Mouse (Mus musculus) adrenal gland, adult 18-20 months (tissue): Measurements from ENCODE around the gene Pdcd5. TPM values are rescaled to one million over a fixed set of nuclear protein-coding genes. Genes with fewer than 3 reads are reported as not detected.

Source experiments
- DNase-seq, 2 experiments: peaks; one replicate each; pipeline ENCODE4 v3.0.0; 2021 to 2022; ENCODE audit warnings: low spot score in 2 of 2
- long read RNA-seq, 2 experiments: library from polyadenylated mRNA; stranded (forward); transcript quantifications; one replicate each; pipeline ENCODE4 v2.0.0; 2021
- total RNA-seq, 2 experiments: library from RNA; stranded (reverse); gene quantifications; 1 replicate in 1 of 2; 2 replicates in 1 of 2; pipeline ENCODE4 v1.2.3; 2021

The Pdcd5 gene
- total RNA-seq, result 10 to 100 TPM; 75.9 to 76.2 TPM
- long read RNA-seq, experiment 1, transcript Pdcd5-201 (6 exons, 684 nt), result major isoform, 8 of 11 reads
- long read RNA-seq, experiment 1, partial matches to known transcripts, result 0 of 11 reads
- long read RNA-seq, experiment 1, other reads (novel, unspliced or antisense), result 1 of 11 reads
- long read RNA-seq, experiment 2, transcript Pdcd5-201 (6 exons, 684 nt), result major isoform, 65 of 73 reads
- long read RNA-seq, experiment 2, partial matches to known transcripts, result 8 of 73 reads
- long read RNA-seq, experiment 2, other reads (novel, unspliced or antisense), result 0 of 73 reads

DNA sequence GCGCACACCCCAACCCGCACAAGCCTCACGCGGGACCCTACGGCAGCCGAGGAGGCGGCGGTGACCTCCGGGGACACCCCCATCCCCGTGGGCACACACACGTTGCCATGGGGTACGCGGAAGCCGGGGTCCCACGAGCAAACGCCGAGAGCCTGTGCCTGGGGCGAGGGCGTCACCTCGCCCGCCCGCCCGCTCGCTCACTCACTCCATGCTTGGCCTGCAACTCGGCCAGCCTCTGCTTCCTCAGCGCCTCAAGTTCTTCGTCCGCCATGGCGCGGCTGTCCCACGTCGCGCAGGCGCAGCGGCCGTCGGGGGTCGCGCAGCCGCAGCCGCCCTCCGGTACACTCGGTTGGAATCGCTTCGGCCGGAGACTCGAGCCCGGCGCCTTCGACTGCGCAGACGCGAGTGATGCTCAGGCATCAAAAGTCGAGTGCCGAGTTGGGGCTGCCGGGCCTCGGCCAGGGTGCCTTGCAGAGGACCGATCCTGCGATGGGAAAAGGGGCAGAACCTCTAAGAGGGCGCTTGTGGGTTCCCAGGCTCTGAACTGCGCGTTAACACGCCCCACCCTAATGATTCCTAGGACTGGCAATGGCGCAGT, at the start of gene Pdcd5:
Pdcd5 (minus strand) TSS at position 421 of the 598 bp plus-strand sequence.
- peak; percentile 96 to 99 for DNase-seq

DNA sequence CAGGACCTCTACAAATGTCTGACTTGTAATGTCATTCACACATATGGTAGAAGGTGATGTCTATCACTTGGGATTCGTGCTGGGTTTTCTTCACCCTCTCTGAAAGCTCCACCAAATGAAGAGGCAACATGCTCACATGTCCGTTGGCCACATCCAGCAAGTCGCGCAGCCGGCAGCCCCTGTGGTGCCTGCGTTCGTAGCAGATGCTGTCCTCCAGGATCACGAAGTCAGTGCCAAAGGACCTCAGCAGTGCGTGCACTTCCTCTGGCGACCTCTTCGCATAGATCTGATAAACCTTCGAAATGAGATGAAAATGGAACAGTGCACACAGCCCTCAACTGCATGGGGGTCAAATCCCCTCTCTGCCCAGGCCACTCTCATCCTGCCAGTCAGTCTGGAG, 45.3 kb upstream of the Pdcd5 start:
- no peak for DNase-seq

DNA sequence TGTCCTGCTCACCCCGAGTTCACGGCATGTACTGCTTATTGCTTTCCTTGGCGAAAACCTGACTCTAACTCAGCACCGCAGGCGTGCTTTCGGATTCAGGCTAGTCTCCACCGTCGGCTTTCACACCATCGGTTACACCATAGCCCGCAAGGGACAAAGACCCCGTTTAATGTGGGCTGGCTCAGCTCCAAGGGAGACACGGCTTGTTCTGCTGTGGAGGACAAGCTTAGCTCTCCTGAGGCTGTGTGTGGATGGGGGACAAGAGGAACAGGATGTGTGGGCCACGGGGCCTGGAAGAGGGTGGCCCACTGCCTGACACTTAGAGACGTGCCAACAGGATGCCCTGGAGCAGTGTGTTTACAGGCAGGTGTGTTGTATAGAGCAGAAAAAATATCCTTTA, 44.8 kb upstream of the Pdcd5 start:
- no peak for DNase-seq

DNA sequence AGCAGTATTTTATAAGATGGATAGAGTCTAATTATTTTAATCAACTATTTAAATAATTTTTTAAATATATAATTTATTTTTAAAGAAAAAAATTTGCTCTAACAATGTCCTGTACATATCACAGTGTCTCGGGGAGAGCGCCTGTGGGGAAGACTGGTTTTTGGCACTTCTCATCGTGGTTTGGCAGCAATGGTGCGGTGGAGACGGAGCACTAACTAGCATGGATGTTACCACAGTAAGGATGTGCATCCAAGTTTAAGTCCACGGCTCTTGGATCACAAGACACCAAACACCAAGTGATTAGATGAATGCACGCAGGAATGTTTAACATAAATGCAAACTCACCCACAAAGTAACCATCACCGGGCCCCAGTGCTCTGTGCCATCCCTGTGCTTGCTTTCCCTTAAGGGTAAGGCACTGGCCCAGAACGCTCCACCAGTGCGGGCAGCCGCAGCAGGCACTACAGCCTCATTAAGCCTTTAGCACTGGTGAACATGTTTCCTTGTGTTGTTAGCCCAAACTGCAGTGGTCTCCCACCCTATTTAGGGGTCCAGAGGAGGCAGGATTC, 41.5 kb upstream of the Pdcd5 start:
- no peak for DNase-seq

DNA sequence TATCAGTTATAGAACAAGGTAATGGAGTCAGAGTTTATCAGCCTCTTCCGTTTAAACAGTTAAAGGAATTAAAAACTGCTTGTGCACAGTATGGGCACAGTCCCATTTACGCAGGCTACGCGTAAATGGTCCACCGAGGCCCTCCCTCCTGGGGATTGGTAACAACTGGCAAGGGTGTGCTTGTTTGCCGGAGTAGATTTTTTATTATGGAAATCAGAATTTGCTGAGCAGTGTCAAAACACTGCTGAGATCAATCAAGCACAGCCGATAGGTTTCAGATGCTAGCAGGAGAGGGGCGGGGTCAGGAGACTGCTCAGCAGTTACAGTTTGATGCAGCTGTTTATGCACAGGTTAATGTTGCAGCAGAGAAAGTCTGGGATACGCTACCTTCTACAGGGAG, 41.0 kb upstream of the Pdcd5 start:
- no peak for DNase-seq

DNA sequence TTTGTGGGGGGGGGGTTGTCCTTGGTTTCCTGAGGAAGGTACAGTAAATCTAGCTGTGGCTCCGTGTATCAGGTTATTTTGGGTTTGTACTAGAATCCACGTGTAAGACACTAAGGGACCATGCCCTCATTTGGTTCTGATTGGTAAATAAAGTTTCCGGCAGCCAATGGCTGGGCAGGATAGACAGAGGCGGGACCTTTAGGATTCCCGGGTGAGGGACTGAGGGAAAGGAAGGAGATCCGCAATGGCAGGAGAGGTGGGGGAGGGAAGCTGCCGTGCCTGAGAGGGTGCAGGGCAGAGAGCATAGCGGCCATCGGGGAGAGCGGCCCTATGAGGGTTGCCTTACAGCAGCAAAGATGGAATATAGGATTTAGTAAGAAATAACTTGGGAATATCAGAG, 39.9 kb upstream of the Pdcd5 start:
- peak in 1 of 2 experiments; percentile 17 for DNase-seq

DNA sequence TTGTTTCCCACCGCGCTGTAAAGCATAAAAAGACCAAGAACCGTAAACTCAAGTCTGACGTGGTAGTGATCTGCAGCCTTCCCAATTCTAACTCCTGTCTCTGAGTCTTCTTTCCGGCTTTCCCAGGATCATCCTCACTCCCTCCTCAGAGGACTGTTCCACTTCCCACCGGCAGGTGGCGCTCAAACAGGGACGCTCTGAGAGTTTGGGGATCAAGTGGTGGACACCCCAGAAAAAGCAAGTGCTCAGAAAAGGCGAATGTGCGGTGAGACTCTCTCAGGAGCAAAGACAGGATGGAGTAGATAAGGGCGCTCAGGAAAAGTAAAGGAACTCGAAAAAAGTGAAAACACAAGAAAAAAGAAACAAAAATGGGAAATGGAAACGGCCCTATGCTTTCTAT, 39.4 kb upstream of the Pdcd5 start:
- peak; percentile 76 to 77 for DNase-seq

DNA sequence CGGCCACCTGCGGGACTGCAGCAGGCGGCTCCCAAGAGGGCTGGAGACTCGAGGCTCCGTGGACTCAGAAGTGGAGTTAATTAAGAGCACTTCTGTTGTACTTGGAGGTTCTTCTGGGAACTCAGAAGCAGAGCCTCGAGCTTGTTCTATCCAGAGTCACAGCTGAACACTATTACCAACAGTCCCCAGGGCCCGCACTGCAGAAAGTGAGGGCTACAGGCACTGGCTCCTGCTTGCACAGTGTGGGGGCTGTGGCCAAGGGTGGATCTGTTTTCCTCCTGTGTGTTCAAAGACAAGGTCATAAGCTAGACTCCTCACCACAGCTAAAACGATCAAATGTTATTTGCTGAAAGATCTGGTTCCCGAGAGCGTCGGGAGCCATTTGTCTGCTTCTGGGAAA, 38.9 kb upstream of the Pdcd5 start:
- DNase-seq, result no peak

DNA sequence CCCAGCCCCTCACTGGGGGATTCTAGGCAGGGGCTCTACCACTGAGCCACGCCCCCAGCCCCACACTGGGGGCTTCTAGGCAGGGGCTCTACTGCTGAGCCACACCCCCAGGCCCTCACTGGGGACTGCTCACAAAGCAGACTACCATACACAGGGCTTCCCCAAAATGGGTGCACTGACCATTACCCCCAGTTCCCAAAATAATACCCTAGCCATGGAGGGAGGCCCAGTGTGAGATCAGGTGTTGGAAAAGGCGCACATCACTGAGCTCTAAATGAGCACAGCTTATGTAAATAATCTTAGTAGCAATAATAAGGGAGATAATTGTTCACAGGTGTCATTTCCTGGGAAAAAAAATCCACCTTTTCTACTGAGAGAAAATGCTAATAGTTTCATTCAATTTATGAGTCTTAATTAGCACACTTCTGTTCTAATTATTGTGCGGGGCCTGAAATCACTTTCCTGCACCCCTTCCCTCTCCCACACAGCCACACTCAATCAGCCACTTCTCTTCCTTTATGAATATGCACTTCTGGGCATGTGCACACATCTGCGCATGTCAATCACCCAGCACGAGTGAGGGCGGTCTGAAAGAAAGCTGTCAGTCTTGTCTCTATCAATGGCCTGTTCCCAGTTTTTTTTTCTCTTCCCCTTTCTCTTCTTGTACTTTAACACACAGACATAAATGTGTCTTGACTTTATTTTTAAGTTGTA, 36.2 kb upstream of the Pdcd5 start:
- no peak for DNase-seq

DNA sequence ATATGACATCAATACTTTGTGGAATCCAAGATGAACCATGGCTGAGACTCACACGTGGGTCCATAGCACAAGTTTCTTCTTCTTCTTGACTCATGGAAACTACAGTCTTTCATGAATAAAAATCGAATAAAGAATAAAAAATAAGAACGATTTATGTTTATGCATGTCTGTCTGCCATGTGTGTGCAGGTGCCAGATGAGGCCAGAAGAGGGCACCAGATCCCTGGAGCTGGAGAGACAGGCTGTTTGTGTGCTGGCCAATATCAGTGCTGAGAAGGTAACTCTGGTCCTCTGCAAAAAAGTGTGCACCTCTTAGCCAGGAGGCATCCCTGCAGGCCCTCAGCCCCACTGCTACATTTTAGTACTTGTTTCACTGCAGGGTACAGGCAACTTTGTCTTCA, 34.2 kb upstream of the Pdcd5 start:
- DNase-seq, result no peak

DNA sequence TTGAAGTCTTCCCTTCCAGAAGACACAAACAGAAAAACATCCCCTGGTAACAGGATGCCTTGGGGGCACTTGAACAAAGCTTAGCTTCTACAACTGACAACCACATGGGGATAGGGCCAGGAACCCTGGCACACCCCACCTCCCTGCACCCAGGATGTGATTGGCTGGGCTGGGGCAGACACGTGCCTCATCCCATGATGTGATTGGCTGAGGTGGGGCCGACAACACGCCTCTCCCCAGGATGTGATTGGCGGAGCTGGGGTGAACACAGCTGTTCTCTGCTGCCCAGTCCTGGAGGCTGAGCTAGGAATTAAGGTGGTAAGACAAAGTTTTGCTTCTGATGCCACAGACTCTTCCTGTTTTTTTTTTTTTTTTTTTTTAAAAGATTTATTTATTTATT, 31.7 kb upstream of the Pdcd5 start:
- DNase-seq, result no peak

DNA sequence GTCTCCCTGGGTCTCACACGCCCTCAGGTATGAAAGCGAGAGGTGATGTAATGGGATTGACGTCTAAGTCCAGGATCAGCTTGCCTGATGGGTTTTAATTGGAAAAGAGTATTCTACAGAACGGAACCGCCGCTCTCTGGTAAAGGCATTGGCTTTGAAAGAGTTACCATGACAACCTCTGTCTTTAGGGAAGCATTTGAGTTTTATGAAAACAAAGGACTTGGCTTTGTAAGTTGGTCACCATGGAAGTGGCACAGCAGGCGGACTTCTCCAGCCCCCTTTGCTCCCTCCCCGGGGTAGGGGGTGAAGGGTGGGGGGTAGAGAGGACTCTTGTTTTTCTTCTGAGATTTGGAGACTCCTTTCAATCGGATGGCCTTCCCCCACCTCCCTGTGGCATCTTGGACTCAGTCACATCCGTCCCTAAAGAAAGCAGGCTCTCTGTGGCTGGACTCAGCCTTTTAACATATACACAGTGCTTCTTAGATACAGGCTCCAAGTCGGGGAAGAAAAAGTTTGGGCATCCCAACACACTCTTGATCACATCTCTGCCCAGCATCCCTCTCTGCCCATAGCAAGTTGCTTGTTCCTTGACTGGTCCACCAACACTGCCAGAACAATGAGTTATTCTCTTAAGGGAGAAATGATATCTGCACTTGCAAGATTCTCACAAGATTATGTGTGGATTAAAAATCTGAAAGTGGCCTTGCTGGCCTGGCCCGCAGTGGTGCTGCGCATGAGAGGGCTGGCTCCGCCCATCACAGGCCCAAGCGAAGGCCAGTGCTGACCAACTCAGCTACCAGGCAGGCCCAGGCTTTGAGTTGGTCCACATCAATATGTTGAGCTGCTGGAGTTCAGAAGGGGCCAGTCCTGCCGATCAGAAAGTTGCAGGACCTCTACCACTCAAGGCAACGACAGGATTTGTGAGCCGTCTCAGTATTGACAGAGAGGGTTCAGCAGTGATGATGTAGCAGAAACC, 21.0 kb upstream of the Pdcd5 start:
- no peak for DNase-seq

DNA sequence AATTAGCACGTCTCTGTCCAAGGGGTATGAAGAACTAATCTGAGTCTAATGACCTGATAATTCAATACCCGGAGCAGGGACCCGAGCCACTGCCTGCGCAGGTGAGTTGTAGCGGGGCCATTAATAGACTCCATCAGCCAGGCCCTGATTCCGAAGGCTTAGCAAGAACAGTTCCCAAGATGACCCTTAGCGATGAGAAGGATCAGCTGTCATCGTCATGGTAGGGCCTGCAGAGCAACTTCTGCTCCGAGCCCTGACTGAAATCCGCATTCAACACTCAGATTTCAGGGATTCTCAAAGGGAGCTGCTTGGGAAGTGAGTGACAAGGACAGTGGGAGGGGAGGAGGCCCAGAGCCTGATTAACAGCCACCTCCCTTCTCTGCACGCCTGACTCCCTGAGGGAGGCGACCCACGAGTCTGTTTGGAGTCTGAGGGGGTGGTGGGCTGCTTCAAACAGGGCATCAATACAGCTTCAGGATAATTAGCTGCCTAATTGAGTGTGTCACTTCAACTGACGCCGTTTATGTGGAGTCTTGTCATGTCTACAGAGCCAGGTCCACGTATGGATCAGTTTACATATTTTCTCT, 16.6 kb upstream of the Pdcd5 start:
- no peak for DNase-seq

DNA sequence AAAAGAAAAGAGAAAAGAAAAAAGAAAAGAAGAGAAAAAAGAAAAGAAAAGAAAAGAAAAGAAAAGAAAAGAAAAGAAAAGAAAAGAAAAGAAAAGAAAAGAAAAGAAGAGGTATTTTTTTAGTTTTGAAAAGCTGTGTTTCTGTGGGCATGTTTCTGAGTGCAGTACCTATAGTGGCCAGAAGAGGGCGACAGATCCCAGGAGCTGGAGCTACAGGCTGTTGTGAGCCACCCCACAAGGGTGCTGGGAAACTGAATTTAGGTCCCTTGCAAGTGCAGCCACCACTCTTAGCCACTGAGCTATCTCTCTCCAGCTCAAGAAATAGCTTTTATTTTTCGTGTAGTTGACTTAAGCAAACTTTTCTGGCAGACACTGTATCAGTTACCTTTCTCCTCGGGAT, 11.9 kb upstream of the Pdcd5 start:
- DNase-seq, result peak; percentile 42 to 46

DNA sequence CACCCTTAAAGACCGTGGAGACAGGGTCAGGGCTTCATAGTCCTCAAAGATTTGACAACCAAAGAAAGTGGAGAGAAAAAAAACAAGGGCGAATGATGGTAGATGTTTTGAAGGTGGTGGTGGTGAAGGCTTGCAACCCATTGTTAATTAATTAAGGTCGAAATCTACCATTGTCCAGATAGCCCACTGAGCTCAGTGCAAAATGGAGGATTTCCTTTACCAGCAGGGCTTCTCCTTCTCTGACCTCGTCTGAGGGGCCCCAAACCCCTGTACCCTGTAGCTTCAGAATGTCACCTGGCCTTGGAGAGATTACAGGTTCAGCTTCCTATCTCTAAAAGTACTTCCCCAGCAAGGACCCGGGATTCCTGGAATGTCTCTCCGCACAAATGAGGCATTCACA, 10.5 kb upstream of the Pdcd5 start:
- no peak for DNase-seq

DNA sequence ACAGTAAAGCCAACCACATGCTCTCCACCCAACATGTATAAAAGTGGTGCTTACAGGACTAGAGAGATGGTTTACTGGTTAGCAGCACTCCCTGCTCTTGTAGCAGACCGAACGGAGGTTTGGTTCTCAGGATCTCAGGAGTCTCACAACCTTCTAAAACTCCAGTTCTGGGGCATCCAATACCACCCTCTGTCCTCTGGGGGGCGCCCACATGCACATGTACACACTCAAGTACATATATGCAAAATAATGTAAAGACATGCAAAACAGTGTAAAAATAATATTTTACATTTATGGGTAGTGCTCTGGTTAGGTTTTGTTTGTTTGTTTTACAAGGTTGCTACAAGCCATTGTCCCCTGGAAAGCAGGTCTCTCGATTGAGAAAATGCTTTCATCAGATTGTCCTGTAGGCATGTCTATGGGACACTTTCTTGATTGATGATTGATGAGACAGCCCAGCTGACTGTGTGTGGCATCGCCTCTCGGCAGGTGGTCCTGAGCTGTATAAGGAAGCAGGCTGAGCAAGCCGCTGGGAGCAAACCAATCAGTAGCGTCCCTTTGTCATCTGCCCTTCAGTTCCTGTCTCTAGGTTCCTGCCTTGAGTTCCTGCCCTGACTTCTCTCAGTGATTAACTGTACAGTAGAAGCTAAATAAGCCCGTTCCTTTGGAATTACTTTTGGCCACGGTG, 4.4 kb upstream of the Pdcd5 start:
- no peak for DNase-seq

DNA sequence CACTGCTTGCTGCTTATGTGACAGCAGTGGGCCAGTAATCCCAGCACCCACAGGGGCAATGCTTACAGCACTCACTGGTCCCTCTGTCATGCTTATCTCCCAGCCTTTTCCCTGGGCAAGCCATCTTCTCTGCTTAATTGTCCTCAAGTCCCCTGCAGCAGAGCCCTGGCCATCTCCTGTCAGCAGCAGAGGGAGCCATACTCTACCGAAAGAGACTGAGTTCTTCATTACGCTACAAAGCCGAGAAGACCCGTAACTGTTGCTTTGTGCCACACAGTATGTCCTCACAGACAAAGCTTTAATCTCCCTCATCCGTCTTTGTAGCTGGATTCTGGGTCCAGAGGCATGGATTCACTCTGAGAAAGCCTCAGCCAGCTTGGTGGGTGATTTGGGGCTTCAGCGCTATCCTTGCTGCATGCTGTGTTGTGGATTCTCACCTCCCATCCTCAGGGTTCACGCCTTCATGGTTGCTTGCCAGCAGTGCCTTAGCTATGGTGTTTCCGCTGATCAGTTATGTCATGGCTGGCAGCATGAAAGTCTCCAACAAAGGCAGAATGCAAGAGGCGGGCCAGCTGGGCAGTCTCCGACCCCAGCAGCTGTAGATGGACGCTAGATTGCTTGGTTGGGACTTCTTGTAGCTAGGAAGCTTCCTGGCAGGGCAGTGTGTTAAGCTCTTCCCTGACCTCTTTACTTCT, 3.5 kb upstream of the Pdcd5 start:
- no peak for DNase-seq

DNA sequence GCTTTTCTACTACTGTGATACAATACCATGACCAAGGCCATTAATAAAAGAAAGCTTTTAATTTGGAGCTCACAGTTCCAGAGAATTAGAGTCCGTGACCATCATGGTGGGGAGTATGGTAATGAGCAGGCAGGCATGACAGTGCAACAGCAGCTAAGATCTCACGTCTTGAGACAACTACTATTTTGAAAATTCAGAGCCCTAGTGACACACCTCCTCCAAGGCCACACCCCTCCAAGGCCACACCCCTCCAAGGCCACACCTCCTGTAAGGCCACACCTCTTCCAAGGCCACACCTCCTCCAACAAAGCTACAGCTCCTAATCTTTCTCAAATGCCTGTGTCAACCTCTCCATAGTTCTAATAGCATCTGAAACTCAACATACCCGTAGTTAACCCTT, 1.8 kb upstream of the Pdcd5 start:
- DNase-seq, result peak; percentile 8 to 34
